Mouse (Mus musculus) cerebellum, adult 2 months (tissue): ENCODE results near the gene Rreb1. TPM values are rescaled to one million over a fixed set of nuclear protein-coding genes. Genes with fewer than 3 reads are reported as not detected.
A peak's percentile ranks its signal among the peaks of the same experiment; 100 is the strongest.

Experiments
- DNase-seq, 2 experiments: peaks; one replicate each; pipeline ENCODE4 v3.0.0; 2021
- H3K27ac ChIP-seq: fragments of 200-500 bp; 2 replicates; pipeline ENCODE4 v1.5.1; 2012; ENCODE audit warnings: low read length, control low read depth, inconsistent platforms; ENCODE audit not compliant: insufficient read depth
- H3K27me3 ChIP-seq: fragments of 200-500 bp; 2 replicates; pipeline ENCODE4 v1.6.1; 2012; ENCODE audit warnings: inconsistent platforms, mild to moderate bottlenecking, low read length, moderate library complexity; ENCODE audit not compliant: control insufficient read depth, insufficient read depth
- H3K4me1 ChIP-seq: fragments of 200-500 bp; 2 replicates; pipeline ENCODE4 v1.6.1; 2011; ENCODE audit warnings: low read length; ENCODE audit not compliant: control insufficient read depth, insufficient read depth
- H3K4me3 ChIP-seq: fragments of 200-500 bp; replicated peaks from 2 replicates; pipeline ENCODE3; 2011; ENCODE audit warnings: mild to moderate bottlenecking, low read depth, low read length, control low read depth; ENCODE audit not compliant: insufficient read depth
- CTCF ChIP-seq: fragments of 200-500 bp; IDR thresholded peaks from 2 replicates; pipeline ENCODE4 v1.5.1; 2011; ENCODE audit warnings: low read depth, mild to moderate bottlenecking, control low read depth, low read length, moderate library complexity, borderline replicate concordance; ENCODE audit not compliant: insufficient read depth
- POLR2A ChIP-seq: fragments of 200-500 bp; IDR thresholded peaks from 2 replicates; pipeline ENCODE4 v1.6.1; 2011; ENCODE audit warnings: low read length, control low read depth, borderline replicate concordance; ENCODE audit not compliant: insufficient read depth
- WGBS: fragments of 180-500 bp; shearing (Covaris S2); methylation state at CpG from one replicate; pipeline ENCODE4 v1.1.7; 2018; 5-methylcytosine and 5-hydroxymethylcytosine counted together
- polyA plus RNA-seq: library from polyadenylated mRNA; depleted of rRNA; stranded (reverse); fragments of >200 nt; gene quantifications from 2 replicates; pipeline ENCODE4 v1.2.3, GENCODE M21; 2012

Rreb1 gene
- polyA plus RNA-seq, 1 experiment = 39.2 TPM

DNA sequence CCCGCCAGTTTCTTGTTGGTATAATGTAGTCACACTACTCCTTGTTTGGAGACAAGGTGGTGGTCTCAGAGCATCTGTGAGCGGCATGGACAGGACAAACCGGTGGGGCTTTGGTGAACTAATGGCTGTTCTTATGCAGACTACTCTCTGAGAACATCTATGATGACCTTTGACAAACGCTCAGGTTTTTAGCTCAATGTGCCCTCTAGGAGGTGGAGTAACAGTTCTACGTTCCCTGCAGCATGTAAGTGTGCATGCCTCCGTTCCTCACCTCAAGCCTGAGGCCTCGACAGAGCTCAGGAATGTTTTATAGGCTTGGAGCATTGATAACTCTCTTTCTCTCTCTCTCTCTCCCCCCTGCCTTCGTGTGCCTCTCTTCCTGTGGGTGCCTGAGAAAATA is 116.6 kb downstream of the Rreb1 start:
- Histone ChIP-seq H3K4me1 (no peaks in the 10 kb centered on the region), H3K4me3 (no peak overlapping the region), H3K27ac (no peak overlapping the region), H3K27me3 (no peaks in the 10 kb centered on the region)
- WGBS = 88% methylated on average over 8 of the region's 8 CpGs
- TF ChIP-seq POLR2A (no peak), CTCF (no peak)
- no peak for DNase-seq

DNA sequence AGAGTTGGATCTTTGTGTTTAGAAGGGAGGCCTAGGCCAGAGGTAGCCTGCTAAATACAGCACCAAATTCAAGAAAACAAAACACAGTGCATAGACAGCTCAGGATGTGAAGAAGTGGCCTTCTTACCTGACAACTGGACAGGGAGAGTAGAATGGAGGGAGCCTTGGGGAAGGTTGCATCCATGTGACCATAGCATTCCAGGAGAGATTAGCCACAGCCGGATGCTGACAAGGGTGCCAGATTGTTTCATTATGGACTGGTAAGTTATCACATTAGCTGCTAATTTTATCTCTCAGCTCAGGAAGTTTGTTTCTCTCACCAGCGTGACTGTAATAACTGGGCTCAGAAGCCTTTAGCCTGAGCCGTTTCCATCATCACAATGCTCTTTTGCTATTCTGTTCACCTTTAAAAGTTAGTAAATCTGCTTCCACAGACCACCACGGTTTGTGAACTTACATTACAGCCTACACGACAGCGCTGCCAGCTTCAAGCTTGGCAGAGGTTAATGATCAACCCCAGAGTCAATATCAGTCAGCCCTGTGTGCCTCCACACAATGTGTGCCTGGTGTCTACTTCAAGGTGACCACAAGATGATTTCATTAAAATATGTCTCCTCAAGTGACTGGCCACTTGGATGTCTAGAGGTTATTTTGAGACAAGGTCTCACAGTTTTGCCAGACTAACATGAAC is 117.5 kb downstream of the Rreb1 start:
- WGBS = 74% methylated on average over 6 of the region's 6 CpGs
- H3K4me1 ChIP-seq = no peaks in the 10 kb centered on the region
- no peak overlapping the region for H3K27ac ChIP-seq
- no peaks in the 10 kb centered on the region for H3K27me3 ChIP-seq
- H3K4me3 ChIP-seq = no peak overlapping the region
- TF ChIP-seq POLR2A (no peak), CTCF (no peak)
- DNase-seq = no peak

DNA sequence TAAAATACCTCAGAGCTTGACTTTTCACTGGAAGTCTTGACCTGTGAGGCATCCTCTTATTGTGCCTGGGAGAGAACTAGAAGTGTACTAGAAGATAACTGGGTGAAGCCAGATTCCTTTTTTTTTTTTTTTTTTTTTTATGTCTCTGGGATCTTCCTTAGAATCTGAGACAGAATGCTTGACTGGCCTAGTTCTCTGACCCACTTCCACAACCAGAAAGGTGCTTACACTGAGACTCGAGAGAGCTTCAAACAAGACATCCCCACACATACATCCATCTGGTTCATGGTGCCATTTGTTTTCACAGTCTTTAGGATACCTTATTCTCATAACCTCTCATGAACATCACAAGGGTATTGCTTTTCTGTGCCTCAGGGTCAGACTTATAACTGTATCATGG is 118.2 kb downstream of the Rreb1 start:
- TF ChIP-seq POLR2A = no peak
- no peak for TF ChIP-seq CTCF
- DNase-seq = no peak
- no peaks in the 10 kb centered on the region for H3K4me1 ChIP-seq
- no peaks in the 10 kb centered on the region for H3K27me3 ChIP-seq
- no peak overlapping the region for H3K27ac ChIP-seq
- no peak overlapping the region for H3K4me3 ChIP-seq
- WGBS = 91% methylated on average over 1 of the region's 1 CpGs

DNA sequence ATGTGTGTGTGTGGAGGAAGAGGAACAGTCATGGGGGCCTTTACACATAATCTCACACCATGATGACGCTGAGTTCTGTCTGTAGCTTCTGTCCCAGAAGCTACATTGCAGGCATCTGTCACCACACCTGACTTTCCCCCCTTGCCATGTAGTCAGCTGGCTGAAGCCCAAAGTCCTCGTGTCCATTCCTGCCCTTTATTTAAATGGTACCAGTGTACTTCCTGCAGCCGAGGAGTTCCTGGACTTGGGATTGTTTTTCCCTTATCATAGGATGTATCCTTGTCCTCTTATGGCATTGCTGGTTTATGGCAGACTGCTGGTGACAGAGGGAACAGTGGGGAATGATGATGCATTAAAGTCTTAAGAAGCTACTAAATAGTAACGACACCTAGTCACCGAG is 120.6 kb downstream of the Rreb1 start:
- WGBS = 67% methylated on average over 5 of the region's 5 CpGs
- H3K4me1 ChIP-seq = no peaks in the 10 kb centered on the region
- DNase-seq = no peak
- no peak for TF ChIP-seq CTCF
- no peak for TF ChIP-seq POLR2A
- H3K27me3 ChIP-seq = no peaks in the 10 kb centered on the region
- no peak overlapping the region for H3K27ac ChIP-seq
- no peak overlapping the region for H3K4me3 ChIP-seq

DNA sequence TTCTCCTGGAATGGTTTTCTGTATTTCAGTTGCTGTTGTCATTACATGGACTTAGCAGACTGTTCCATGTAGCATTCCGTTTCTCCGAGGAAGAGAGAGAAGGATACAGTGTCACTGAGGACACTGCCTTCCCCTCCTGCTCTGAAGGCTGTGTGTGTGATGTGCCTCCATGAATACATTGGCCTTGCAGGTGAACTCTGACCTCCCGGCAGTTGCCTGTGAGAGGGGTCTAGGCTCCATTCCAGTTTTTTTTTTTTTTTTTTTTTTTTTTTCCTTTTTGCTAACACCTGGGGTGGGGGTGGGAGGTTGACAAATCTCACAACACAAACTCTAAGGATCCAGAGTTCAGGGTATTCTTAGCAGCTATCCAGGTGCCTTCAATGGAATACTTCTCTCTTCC is 124.8 kb downstream of the Rreb1 start:
- Histone ChIP-seq H3K27me3 (no peaks in the 10 kb centered on the region), H3K27ac (no peak overlapping the region)
- WGBS = 97% methylated on average over 3 of the region's 3 CpGs

DNA sequence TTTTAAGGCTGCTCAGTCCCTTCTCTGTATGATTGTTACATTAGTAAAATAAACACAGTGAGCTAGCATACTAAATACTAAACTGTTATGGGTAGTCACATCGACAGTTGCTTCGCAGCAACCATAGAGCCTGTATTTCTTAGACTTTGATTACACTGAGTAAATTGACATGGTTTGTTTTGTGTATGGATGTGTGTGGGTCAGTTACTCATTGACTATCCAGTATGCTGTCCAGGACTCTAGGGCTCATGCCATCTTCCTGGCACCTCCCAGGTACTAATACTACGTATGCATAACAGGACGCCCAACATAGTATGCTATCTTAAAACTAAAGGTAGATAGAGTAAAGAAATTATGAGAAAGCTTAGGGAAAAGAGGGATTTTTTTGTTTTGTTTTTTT is 125.3 kb downstream of the Rreb1 start:
- TF ChIP-seq POLR2A (no peak), CTCF (no peak)
- no peak for DNase-seq
- 97% methylated on average over 4 of the region's 4 CpGs for WGBS

More for the DNA sequence above, 124.8 kb downstream of the Rreb1 start:
- Histone ChIP-seq H3K4me3 (no peak overlapping the region), H3K4me1 (peaks cover 2% of the 10 kb centered on the region; the same call in 1 of the 2 replicates)
- TF ChIP-seq CTCF (no peak), POLR2A (no peak)
- DNase-seq = no peak

DNA sequence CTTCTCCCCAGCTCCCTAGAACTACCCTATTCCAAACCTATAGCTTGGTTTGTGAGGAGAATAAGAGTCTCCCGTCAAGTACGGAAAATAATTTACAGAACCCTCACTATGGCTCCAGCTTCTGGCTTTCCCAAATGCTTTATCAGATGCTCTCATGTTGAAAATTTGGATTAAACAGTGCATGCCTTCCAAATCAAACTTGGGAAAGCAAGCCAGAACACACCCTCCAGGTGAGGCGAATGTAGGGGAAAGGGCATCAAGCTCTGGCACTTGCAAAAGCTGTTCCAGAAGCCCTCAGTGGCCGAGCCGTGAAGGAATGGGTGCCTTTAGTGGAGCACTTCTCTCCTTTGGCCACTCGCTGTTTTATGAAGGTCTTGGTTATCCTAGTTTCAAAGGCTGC is 126.2 kb downstream of the Rreb1 start:
- no peak for DNase-seq
- no peak for TF ChIP-seq POLR2A
- TF ChIP-seq CTCF = no peak
- H3K4me1 ChIP-seq = peaks cover 8% of the 10 kb centered on the region; the same call in 1 of the 2 replicates
- H3K27me3 ChIP-seq = no peaks in the 10 kb centered on the region
- H3K4me3 ChIP-seq = no peak overlapping the region
- 94% methylated on average over 6 of the region's 6 CpGs for WGBS
- no peak overlapping the region for H3K27ac ChIP-seq

More for the DNA sequence above, 125.3 kb downstream of the Rreb1 start:
- H3K27ac ChIP-seq = no peak overlapping the region
- H3K4me3 ChIP-seq = no peak overlapping the region
- no peaks in the 10 kb centered on the region for H3K27me3 ChIP-seq
- H3K4me1 ChIP-seq = peaks cover 4% of the 10 kb centered on the region; the same call in 1 of the 2 replicates

DNA sequence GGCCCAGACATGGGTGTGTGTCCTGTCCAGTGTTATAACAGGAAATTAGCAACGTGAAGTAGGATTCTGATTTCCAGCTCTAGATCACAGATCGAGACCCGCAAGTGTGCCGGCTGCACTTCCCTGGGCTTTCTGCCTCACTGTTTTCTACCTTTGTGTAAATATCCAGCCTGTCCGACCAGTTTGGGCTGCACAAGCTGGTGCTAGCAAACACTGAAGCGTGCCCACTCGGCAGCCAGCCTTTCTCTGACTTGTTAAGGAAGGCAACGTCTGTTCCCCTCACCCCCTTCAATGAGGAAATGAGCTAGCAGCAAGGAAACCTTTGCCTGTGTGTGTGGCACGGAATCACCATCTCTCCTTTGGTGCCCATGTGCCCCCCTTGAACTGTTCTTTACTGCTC is 129.9 kb downstream of the Rreb1 start:
- Histone ChIP-seq H3K27me3 (no peaks in the 10 kb centered on the region), H3K4me3 (no peak overlapping the region), H3K27ac (no peak overlapping the region), H3K4me1 (peaks cover 8% of the 10 kb centered on the region; the same call in 1 of the 2 replicates)
- no peak for TF ChIP-seq CTCF
- no peak for TF ChIP-seq POLR2A
- peak in 1 of 2 experiments; percentile 19 for DNase-seq
- 88% methylated on average over 9 of the region's 9 CpGs for WGBS
